Mouse (Mus musculus) heart, postnatal 10 days (tissue): ENCODE results near the gene Setd6. TPM values are rescaled to one million over a fixed set of nuclear protein-coding genes. Genes with fewer than 3 reads are reported as not detected.

Experiments
- DNase-seq, 2 experiments: peaks; one replicate each; pipeline ENCODE4 v3.0.0; 2021
- intact Hi-C: fragments of 180-260 bp; cut with DNase I; formaldehyde crosslinking; loops from one replicate; pipeline ENCODE4 v1.15.1; 2025
- total RNA-seq, 2 experiments: library from RNA; stranded (reverse); gene quantifications; 2 replicates each; pipeline ENCODE4 v1.2.3; 2021

Setd6 gene
- total RNA-seq = 10 to 100 TPM; 10.2 to 12.5 TPM

GRCm38 (mm10) chr8:95715676-95716531 lies at the start of gene Setd6:
TSS of gene Setd6 (plus strand) at chr8:95715881.
- DNase-seq = peak; percentile 88 to 89
- intact Hi-C loops = no loop called here

- DNase-seq = no peak
- intact Hi-C loops = no loop called here
Observed at GRCm38 (mm10) chr8:95668163-95668958, 47.3 kb upstream of the Setd6 start.

GRCm38 (mm10) chr8:95669967-95670366 lies 45.7 kb upstream of the Setd6 start:
- no peak for DNase-seq
- intact Hi-C loops = no loop called here

GRCm38 (mm10) chr8:95671861-95672260 lies 43.8 kb upstream of the Setd6 start:
- intact Hi-C loops = no loop called here
- no peak for DNase-seq

- no peak for DNase-seq
- intact Hi-C loops = no loop called here
Observed at GRCm38 (mm10) chr8:95672811-95673210, 42.9 kb upstream of the Setd6 start.

GRCm38 (mm10) chr8:95676631-95677030 lies 39.0 kb upstream of the Setd6 start, which contains the start of gene Ndrg4:
TSS of gene Ndrg4 (plus strand) at chr8:95676980.
- intact Hi-C loops = loop anchor here (5.0 kb wide), 1 partner anchor 44 kb away; the partner anchor contains the start of gene Gins3

GRCm38 (mm10) chr8:95677591-95678023 lies 38.1 kb upstream of the Setd6 start:
- DNase-seq = no peak

More at GRCm38 (mm10) chr8:95676631-95677030, 39.0 kb upstream of the Setd6 start, which contains the start of gene Ndrg4:
- DNase-seq = no peak

GRCm38 (mm10) chr8:95678024-95678611 lies 37.6 kb upstream of the Setd6 start:
- peak in 1 of 2 experiments; percentile 26 for DNase-seq
- intact Hi-C loops = loop anchor here (5.0 kb wide), 1 partner anchor 46 kb away; the partner anchor contains the start of gene Gins3

More at GRCm38 (mm10) chr8:95677591-95678023, 38.1 kb upstream of the Setd6 start:
- intact Hi-C loops = loop anchor here (5.0 kb wide), 1 partner anchor 45 kb away; the partner anchor contains the start of gene Gins3

- DNase-seq = peak; percentile 57 to 72
- intact Hi-C loops = no loop called here
Observed at GRCm38 (mm10) chr8:95688073-95688672, 27.5 kb upstream of the Setd6 start.

- intact Hi-C loops = loop anchor here (10.0 kb wide), 1 partner anchor 256 kb away; the partner anchor contains the start of gene Cfap20
- DNase-seq = peak; percentile 41 to 52
Observed at GRCm38 (mm10) chr8:95690929-95691541, 24.6 kb upstream of the Setd6 start.

GRCm38 (mm10) chr8:95694631-95695030 lies 21.1 kb upstream of the Setd6 start:
- intact Hi-C loops = loop anchor here (5.0 to 10.0 kb wide), 2 partner anchors 260 to 437 kb away; partner anchors contain the start of gene Cfap20
- no peak for DNase-seq

- DNase-seq = no peak
- intact Hi-C loops = loop anchor here (2.0 to 10.0 kb wide), 3 partner anchors 262 to 439 kb away; partner anchors contain the start of gene Cfap20
Observed at GRCm38 (mm10) chr8:95696661-95697060, 19.0 kb upstream of the Setd6 start.

GRCm38 (mm10) chr8:95697128-95697527 lies 18.6 kb upstream of the Setd6 start:
- intact Hi-C loops = loop anchor here (2.0 to 10.0 kb wide), 3 partner anchors 262 to 440 kb away; partner anchors contain the start of gene Cfap20
- DNase-seq = peak; percentile 87 to 95

- no peak for DNase-seq
- intact Hi-C loops = loop anchor here (1.0 to 10.0 kb wide), 3 partner anchors 93 to 441 kb away; partner anchors contain the start of gene Cfap20
Observed at GRCm38 (mm10) chr8:95698179-95698578, 17.5 kb upstream of the Setd6 start.

- intact Hi-C loops = no loop called here
- peak in 1 of 2 experiments; percentile 20 for DNase-seq
Observed at GRCm38 (mm10) chr8:95700282-95700681, 15.4 kb upstream of the Setd6 start.

- intact Hi-C loops = no loop called here
Observed at GRCm38 (mm10) chr8:95701809-95702208, 13.9 kb upstream of the Setd6 start.

GRCm38 (mm10) chr8:95702480-95703446 lies 12.9 kb upstream of the Setd6 start:
- intact Hi-C loops = no loop called here
- DNase-seq = peak; percentile 91

More at GRCm38 (mm10) chr8:95701809-95702208, 13.9 kb upstream of the Setd6 start:
- no peak for DNase-seq
